Mouse (Mus musculus): Measurements from ENCODE around the gene Inca1.

Gene Inca1

GRCm38 (mm10) chr11:70701984-70702733 lies 2.2 kb upstream of the Inca1 start:
- CTCF ChIA-PET: interaction anchor here (0.6 kb wide), 1 partner anchor 76 kb away, joined by 8 read pairs; no protein-coding TSS in a partner anchor

DNA sequence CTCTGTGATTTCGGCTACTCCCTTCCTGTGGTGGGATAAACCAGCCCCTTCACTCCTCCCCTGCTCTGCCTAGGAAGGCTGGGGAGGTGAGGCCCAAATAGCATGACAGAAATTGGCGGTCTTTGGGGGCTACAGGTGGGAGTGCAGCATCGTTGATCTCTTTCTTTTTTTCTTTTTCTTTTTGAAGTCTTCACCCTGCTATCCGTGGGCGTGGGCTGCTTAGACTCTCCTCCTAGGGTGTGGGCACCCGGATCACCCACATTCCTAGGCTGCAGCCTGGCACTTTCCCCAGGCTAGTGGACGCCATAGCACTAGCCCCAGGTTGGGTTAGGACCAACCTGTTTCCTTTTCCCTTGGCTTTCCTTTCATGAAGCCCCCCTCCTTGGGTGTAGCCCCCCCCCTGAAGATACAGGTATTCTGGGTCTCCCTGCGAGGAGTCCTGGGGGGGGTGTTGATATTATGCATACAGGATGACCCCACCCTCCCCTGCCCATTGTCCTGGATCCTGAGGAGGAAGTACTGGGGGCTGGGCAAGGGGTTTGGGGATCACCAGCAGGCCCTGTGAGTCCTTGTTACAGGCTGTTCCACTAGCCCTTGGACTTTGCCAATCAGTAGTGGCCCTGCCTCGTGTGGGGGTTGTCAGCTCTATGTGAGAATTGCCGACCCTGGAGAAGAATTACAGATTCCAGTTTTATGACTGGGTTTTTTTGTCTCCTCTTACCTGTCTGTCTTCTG lies 1.4 kb upstream of the Inca1 start:
- CTCF ChIA-PET: interaction anchor here (0.6 kb wide), 1 partner anchor 77 kb away, joined by 8 read pairs; no protein-coding TSS in a partner anchor

- CTCF ChIA-PET: no interaction called here
Observed at GRCm38 (mm10) chr11:70700613-70701012, 658 bp upstream of the Inca1 start.

- CTCF ChIA-PET: interaction anchor here (0.6 to 1.0 kb wide), 2 partner anchors 32 to 78 kb away, joined by 3 to 4 read pairs; no protein-coding TSS in a partner anchor
Observed at GRCm38 (mm10) chr11:70699051-70699450, 904 bp downstream of the Inca1 start.

GRCm38 (mm10) chr11:70697376-70697775 lies 2.6 kb downstream of the Inca1 start:
- CTCF ChIA-PET: interaction anchor here (0.6 kb wide), 1 partner anchor 59 kb away, joined by 3 read pairs; no protein-coding TSS in a partner anchor

GRCm38 (mm10) chr11:70693504-70693903 lies 6.5 kb downstream of the Inca1 start:
- CTCF ChIA-PET: interaction anchor here (1.9 kb wide), 1 partner anchor 13 kb away, joined by 4 read pairs; no protein-coding TSS in a partner anchor

DNA sequence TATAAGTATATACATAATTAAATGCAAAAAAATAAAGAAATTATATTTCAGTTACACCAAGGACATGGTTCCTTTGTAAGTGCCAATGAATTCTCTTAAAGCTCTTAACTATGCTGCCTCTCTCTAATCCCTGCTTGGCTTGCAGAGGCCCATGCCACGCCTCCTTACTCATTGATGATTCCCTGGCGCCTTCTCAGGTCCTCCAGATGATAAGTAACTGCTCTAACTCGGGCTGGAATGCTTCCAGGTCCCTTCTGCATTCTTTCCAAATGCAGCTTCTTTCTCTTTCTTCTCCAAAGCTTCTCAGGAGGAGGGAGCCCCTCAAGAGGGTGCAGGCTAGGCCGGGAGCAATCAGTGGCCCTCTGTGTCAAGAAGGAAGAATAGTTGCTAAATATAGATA lies 10.4 kb downstream of the Inca1 start:
- CTCF ChIA-PET: no interaction called here

GRCm38 (mm10) chr11:70688372-70688771 lies 11.6 kb downstream of the Inca1 start:
- CTCF ChIA-PET: no interaction called here

DNA sequence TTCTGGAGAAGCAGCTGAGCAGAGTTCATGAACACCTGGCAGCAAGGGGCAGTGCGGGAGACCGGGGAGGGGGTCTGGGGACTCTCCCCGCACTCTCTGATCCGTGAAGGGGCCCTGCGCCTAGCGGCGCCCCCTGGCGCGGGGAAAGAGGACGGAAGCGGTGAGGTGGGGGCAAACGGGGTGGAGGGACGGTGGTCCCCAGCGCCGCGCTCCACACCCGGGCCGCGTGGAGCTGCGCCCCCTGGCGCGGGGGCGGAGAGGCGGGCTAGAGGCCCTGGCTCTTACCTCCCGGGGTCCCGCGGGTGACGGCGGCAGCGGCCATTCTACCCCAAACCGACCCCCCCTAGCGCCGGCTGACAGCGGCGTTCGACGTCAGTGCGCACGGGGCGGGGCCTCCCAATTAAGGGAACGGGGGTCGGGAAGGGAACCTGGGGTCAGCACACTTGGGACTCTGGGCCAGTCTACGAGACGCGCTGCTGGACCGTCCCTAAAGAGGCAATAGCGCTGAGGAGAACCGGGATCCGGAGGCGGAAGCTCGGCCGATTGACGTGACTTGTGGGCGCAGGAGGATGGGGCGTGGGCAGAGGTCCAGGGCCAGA lies 12.3 kb downstream of the Inca1 start, which contains the start of gene Camta2:
TSS of gene Camta2 (minus strand) at position 505 of the 599 bp plus-strand sequence.
- CTCF ChIA-PET: interaction anchor here (0.6 kb wide), 1 partner anchor 19 kb away, joined by 3 read pairs; no protein-coding TSS in a partner anchor

DNA sequence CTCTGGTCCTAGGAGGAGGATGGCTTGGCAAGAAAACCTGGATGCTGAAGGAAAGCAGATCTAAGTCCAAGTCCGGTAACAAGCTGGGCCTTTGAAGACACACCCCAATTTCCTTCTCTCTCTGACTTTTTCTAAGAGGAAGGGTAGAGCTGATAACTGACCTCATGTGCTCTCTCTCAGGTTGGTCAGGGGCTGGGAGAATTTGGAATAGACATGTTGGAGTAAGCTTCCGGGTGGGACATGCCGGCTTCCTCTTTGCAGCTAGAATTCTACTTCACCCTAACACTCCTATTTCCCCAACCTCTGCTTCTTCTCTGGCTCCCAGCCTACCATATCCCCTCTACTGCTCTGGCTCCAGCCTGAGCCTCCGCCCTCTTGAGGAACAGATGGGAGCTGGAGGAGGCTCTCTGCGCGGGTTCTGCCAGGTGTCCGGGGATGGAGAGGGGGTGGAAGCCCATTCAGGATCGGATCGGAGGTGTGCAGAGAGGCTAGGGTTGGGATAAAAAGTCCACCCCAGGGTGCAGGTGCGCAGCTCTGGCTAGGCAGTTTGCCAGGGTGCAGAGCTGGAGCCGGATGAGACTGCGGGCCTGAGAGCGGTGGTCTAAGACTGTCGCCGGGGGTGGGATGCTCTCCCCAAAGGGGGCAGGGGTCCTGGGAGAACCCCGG lies 12.9 kb downstream of the Inca1 start:
- CTCF ChIA-PET: interaction anchor here (0.6 kb wide), 1 partner anchor 19 kb away, joined by 3 read pairs; no protein-coding TSS in a partner anchor

- CTCF ChIA-PET: interaction anchor here (0.5 kb wide), 1 partner anchor 50 kb away, joined by 3 read pairs; no protein-coding TSS in a partner anchor
Observed at GRCm38 (mm10) chr11:70683640-70684039, 16.3 kb downstream of the Inca1 start.

GRCm38 (mm10) chr11:70681897-70682581 lies 17.9 kb downstream of the Inca1 start:
- CTCF ChIA-PET: interaction anchor here (0.6 kb wide), 1 partner anchor 16 kb away, joined by 4 read pairs; no protein-coding TSS in a partner anchor

DNA sequence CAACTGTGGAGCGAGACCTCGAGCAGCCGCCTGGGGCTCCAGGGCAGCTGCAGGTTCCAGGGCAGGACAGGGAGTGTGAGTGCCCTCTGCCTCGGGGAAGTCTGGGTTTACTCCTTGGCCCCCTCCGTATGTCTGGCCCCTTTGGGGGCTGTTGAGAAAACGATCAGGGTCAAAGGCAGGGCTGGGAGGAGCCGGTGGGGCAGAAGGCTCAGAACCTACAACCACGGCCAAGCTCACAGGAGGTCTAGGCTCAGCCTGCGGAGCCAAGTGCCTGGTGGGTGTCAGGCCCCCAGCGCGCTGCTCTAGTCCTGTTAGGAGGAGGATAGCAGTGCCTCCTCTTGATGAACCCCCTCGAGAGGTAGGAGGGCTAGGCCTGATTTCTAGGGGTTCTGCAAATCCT lies 18.8 kb downstream of the Inca1 start:
- CTCF ChIA-PET: interaction anchor here (0.9 kb wide), 1 partner anchor 13 kb away, joined by 4 read pairs; no protein-coding TSS in a partner anchor

DNA sequence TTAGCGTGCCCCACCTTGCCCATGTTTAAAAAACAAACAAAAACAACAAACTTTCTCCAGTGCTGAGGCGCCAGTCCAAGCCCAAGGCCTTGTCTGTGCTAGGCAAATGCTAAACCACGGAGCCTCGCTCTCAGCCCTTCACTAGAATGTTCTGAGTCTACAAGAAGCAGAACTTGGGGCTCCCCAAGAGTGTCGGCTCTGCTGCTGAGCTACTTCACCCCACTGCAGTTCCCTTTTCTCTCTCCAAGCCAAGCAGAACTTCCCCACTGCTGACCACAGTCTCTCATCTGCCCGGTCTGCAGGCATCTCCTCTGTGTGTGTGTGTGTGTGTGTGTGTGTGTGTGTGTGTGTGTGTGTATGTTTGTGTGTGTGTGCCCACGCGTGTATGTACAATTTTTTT lies 20.1 kb downstream of the Inca1 start:
- CTCF ChIA-PET: interaction anchor here (0.6 to 0.9 kb wide), 5 partner anchors 14 to 1435 kb away, joined by 4 to 25 read pairs (median 5); no protein-coding TSS in a partner anchor

DNA sequence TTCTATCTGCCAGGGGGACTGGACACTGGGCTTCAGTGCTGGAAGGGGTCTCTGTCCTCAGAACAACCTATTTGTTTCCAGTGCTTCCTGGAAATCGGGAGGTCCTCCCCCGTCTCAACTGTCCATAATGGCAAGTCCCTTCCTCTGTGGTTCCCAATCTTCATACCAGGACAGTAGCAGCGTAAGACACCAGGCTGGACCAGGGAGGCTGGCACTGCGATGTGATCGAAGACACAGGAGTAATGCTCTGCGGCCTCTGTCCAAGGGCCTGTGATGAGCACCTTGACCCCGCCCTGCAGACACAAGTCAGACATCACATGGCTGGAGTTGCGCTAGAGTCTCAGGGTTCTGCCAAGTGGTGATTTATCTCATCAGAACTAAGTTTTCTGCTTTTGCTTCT lies 20.6 kb downstream of the Inca1 start:
- CTCF ChIA-PET: interaction anchor here (0.6 kb wide), 1 partner anchor 86 kb away, joined by 4 read pairs; no protein-coding TSS in a partner anchor

- CTCF ChIA-PET: no interaction called here
Observed at GRCm38 (mm10) chr11:70678576-70678975, 21.4 kb downstream of the Inca1 start.

DNA sequence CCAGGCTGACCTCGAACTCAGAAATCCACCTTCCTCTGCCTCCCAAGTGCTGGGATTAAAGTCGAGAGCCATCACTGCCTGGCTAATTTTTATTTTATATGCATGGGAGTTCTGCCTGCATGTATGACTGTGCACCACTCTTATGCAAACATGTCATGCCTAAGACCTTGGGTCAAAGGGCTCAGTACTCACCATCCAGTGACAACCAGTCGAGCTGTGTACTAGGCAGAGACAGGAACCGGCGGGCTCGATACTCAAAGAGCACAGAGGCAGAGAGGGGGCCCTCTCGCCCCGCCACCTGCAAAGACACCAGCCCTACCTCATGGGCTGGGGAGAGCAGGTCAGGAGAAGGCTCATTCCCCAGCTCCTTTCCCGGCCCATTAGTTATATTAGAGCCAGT lies 21.9 kb downstream of the Inca1 start:
- CTCF ChIA-PET: no interaction called here

GRCm38 (mm10) chr11:70674501-70674900 lies 25.5 kb downstream of the Inca1 start:
- CTCF ChIA-PET: no interaction called here

GRCm38 (mm10) chr11:70674014-70674413 lies 25.9 kb downstream of the Inca1 start:
- CTCF ChIA-PET: no interaction called here

- CTCF ChIA-PET: interaction anchor here (0.6 to 0.9 kb wide), 3 partner anchors 19 to 193 kb away, joined by 3 to 6 read pairs (median 3); no protein-coding TSS in a partner anchor
Observed at GRCm38 (mm10) chr11:70671333-70672047, 28.5 kb downstream of the Inca1 start.
